Mouse (Mus musculus): ENCODE results near the gene Slc35f3.

Gene Slc35f3

GRCm38 (mm10) chr8:126422174-126422919 is 124.0 kb downstream of the Slc35f3 start, which contains the start of gene Coa6:
Gene Coa6 (plus strand): TSS chr8:126422515.
- DNase-seq = peak; percentile 99

- no peak for DNase-seq
Measured at GRCm38 (mm10) chr8:126422920-126423300, 124.6 kb downstream of the Slc35f3 start.

- DNase-seq = no peak
Measured at GRCm38 (mm10) chr8:126424163-126424562, 125.8 kb downstream of the Slc35f3 start.

GRCm38 (mm10) chr8:126424946-126425345 is 126.6 kb downstream of the Slc35f3 start:
- DNase-seq = no peak

GRCm38 (mm10) chr8:126429635-126430034 is 131.3 kb downstream of the Slc35f3 start:
- no peak for DNase-seq

- peak in 1 of 2 experiments; percentile 15 for DNase-seq
Measured at GRCm38 (mm10) chr8:126433827-126434226, 135.5 kb downstream of the Slc35f3 start.

GRCm38 (mm10) chr8:126438937-126439336 is 140.6 kb downstream of the Slc35f3 start:
- peak; percentile 19 to 25 for DNase-seq
